Mouse (Mus musculus) liver, postnatal 0 days (tissue): ENCODE results near the gene Tfdp1.

Experiments used
- CTCF ChIP-seq: sonication (generic); IDR thresholded peaks from 2 replicates; pipeline ENCODE4 v1.5.1; 2016; ENCODE audit warnings: antibody characterized with exemption, low read depth
- EP300 ChIP-seq: IDR thresholded peaks from 2 replicates; pipeline ENCODE4 v1.6.1; 2016; ENCODE audit warnings: antibody characterized with exemption, low read depth, mild to moderate bottlenecking

DNA sequence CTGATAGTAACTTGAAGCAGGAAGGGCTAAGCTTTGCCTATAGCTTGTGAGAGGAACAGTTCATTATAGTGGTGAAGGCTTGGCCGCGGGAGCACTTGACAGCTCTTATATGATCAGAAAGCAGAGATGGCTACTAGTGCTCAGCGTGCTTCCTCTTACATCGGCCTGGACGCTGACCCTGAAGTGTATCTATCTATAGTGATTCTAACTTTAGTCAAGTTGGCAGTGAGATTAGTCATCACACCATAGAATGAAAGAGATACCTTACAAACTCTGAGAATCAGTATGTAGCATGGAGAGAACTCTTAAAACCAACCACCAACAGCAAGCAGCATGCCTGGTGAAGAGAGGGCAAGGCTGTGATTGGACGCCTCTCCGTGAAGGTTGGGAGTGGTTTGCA lies 43.1 kb downstream of the Tfdp1 start:
- TF ChIP-seq EP300: no peak
- no peak for TF ChIP-seq CTCF
